14 mouse cellular contexts compared by ENCODE assay signal in genomic region chr6:28729649-28730048, GRCm38 (mm10).
DNase-seq lines count a peak whose midpoint lies in the region; ATAC-seq and TF ChIP-seq lines count a peak whose summit lies in the region.
"Had no signal": no experiment of that assay in that cellular context is flagged by ENCODE, and none has a peak within 500 bp of the region (broad histone marks: within the 10 kb centered on the region; RNA-seq: fewer than 3 reads in every experiment).

No protein-coding gene starts in this region.

- H3K36me3 ChIP-seq in heart, embryonic 10.5 days: peaks cover 8% of the 10 kb centered on the region; the same call in 1 of the 2 replicates
- peaks cover 5% of the 10 kb centered on the region for H3K36me3 ChIP-seq in heart, embryonic 12.5 days
- H3K36me3 ChIP-seq in forebrain, postnatal 0 days (ENCODE audit: insufficient read depth): no peaks in the 10 kb centered on the region
- H3K36me3 ChIP-seq in kidney, embryonic 14.5 days (ENCODE audit: control insufficient read depth, insufficient read depth, low read length): peaks cover 4% of the 10 kb centered on the region; the same call in 1 of the 2 replicates

- peaks cover 37% of the 10 kb centered on the region for H3K4me1 ChIP-seq in heart, embryonic 10.5 days
- peaks cover 36% of the 10 kb centered on the region for H3K4me1 ChIP-seq in heart, embryonic 12.5 days (replicated peaks)
- no peaks in the 10 kb centered on the region for H3K4me1 ChIP-seq in forebrain, postnatal 0 days (ENCODE audit: insufficient read depth)
- peaks cover 12% of the 10 kb centered on the region for H3K4me1 ChIP-seq in kidney, embryonic 14.5 days (ENCODE audit: control insufficient read depth, insufficient read depth, low read length)

- 0 out of 2 replicates have a peak overlapping the region, but pooled peaks have one; percentile 22 for H3K27ac ChIP-seq in heart, embryonic 10.5 days
- H3K27ac ChIP-seq in heart, embryonic 12.5 days (ENCODE audit: poor library complexity, severe bottlenecking): no peak overlapping the region; the same call in 1 of the 2 replicates
- H3K27ac ChIP-seq in forebrain, postnatal 0 days (ENCODE audit: low read depth, low read length): no peak overlapping the region
- no peak overlapping the region for H3K27ac ChIP-seq in kidney, embryonic 14.5 days (ENCODE audit: low read depth, low read length)
- H3K27ac ChIP-seq: liver, embryonic 12.5 days had no signal

- 12% methylated on average over 2 of the region's 2 CpGs for WGBS in heart, embryonic 10.5 days
- 24% methylated on average over 2 of the region's 2 CpGs for WGBS in heart, embryonic 12.5 days
- 8% methylated on average over 2 of the region's 2 CpGs for WGBS in forebrain, postnatal 0 days
- WGBS in kidney, embryonic 14.5 days: 63% methylated on average over 2 of the region's 2 CpGs

- no peak overlapping the region for H3K4me2 ChIP-seq in heart, embryonic 12.5 days
- no peak overlapping the region for H3K4me2 ChIP-seq in forebrain, postnatal 0 days (ENCODE audit: low read depth)
- no peak overlapping the region for H3K4me2 ChIP-seq in kidney, embryonic 14.5 days (replicated peaks; ENCODE audit: low read depth, low read length)
- H3K4me2 ChIP-seq: liver, embryonic 12.5 days had no signal

- no peak overlapping the region for H3K4me3 ChIP-seq in heart, embryonic 10.5 days
- H3K4me3 ChIP-seq in heart, embryonic 12.5 days: no peak overlapping the region
- H3K4me3 ChIP-seq in forebrain, postnatal 0 days (ENCODE audit: low read depth, low read length): no peak overlapping the region
- H3K4me3 ChIP-seq in kidney, embryonic 14.5 days (ENCODE audit: low read length): no peak overlapping the region
- H3K4me3 ChIP-seq: liver, embryonic 12.5 days had no signal

- TF ChIP-seq CTCF in forebrain, postnatal 0 days (IDR thresholded peaks at IDR 0.05; ENCODE audit: low read depth): no peak

- DNase-seq in heart, embryonic 10.5 days (ENCODE audit: low spot score): no peak
- DNase-seq in forebrain, postnatal 0 days: no peak
- no peak for DNase-seq in liver
- DNase-seq in kidney, postnatal 4 days: no peak
- DNase-seq: adrenal gland, postnatal 14 days; cerebellum, postnatal 14 days; kidney, adult 2 months had no signal

- no peaks in the 10 kb centered on the region for H3K27me3 ChIP-seq in heart, embryonic 10.5 days (ENCODE audit: insufficient read depth, poor library complexity, severe bottlenecking)
- H3K27me3 ChIP-seq in heart, embryonic 12.5 days (replicated peaks): no peaks in the 10 kb centered on the region
- H3K27me3 ChIP-seq in forebrain, postnatal 0 days (ENCODE audit: insufficient read depth, low read length): no peaks in the 10 kb centered on the region
- H3K27me3 ChIP-seq in kidney, embryonic 14.5 days (ENCODE audit: control insufficient read depth, insufficient read depth, low read length): no peaks in the 10 kb centered on the region
- H3K27me3 ChIP-seq: liver, embryonic 12.5 days had no signal

- H3K9ac ChIP-seq in heart, embryonic 12.5 days: no peak overlapping the region
- no peak overlapping the region for H3K9ac ChIP-seq in forebrain, postnatal 0 days
- H3K9ac ChIP-seq in kidney, embryonic 14.5 days (ENCODE audit: low read depth, low read length): no peak overlapping the region
- H3K9ac ChIP-seq: liver, embryonic 12.5 days had no signal

- no peaks in the 10 kb centered on the region for H3K9me3 ChIP-seq in heart, embryonic 10.5 days
- no peaks in the 10 kb centered on the region for H3K9me3 ChIP-seq in heart, embryonic 12.5 days (replicated peaks)
- H3K9me3 ChIP-seq in forebrain, postnatal 0 days (ENCODE audit: low read length): no peaks in the 10 kb centered on the region
- H3K9me3 ChIP-seq in kidney, embryonic 14.5 days (ENCODE audit: control insufficient read depth, low read length): no peaks in the 10 kb centered on the region
- H3K9me3 ChIP-seq: G1E; liver, embryonic 12.5 days had no signal

- ATAC-seq in heart, embryonic 12.5 days (ENCODE audit: insufficient number of reproducible peaks, low FRiP score): no peak
- ATAC-seq in common myeloid progenitor, adult 5-6 weeks (replicated peaks; ENCODE audit: low read depth, poor library complexity, severe bottlenecking): 0 out of 2 replicates have a peak, but pooled peaks have one; percentile 11
- ATAC-seq in forebrain, postnatal 0 days: peak; percentile 23; the same call in 1 of the 2 replicates
- peak; percentile 37; the same call in 1 of the 2 replicates for ATAC-seq in megakaryocyte progenitor cell, adult 5-6 weeks (replicated peaks; ENCODE audit: poor library complexity)
- no peak for ATAC-seq in kidney, embryonic 14.5 days (ENCODE audit: low FRiP score, low TSS enrichment)
- ATAC-seq: liver, embryonic 12.5 days; lung, postnatal 0 days had no signal

Comparison
In these comparisons a context has a peak if more than half of its experiments do, and no peak if none do; other contexts are left out.
1. ATAC-seq: peak in common myeloid progenitor, adult 5-6 weeks (single experiment), forebrain, postnatal 0 days (single experiment) and megakaryocyte progenitor cell, adult 5-6 weeks (single experiment); none in heart, embryonic 12.5 days (single experiment) and kidney, embryonic 14.5 days (single experiment).